ENCODE assay signal across 23 mouse cellular contexts in genomic region chr16:87285639-87286038, GRCm38 (mm10).
DNase-seq lines count a peak whose midpoint lies in the region; ATAC-seq and TF ChIP-seq lines count a peak whose summit lies in the region.
"Had no signal": no experiment of that assay in that cellular context is flagged by ENCODE, and none has a peak within 500 bp of the region (broad histone marks: within the 10 kb centered on the region; RNA-seq: fewer than 3 reads in every experiment).

No protein-coding gene starts in this region.

- H3K9ac ChIP-seq in kidney, embryonic 16.5 days (replicated peaks; ENCODE audit: low read length): no peak overlapping the region
- no peak overlapping the region for H3K9ac ChIP-seq in intestine, embryonic 16.5 days (ENCODE audit: low read depth, low read length)
- H3K9ac ChIP-seq: embryonic facial prominence, embryonic 15.5 days; hindbrain, embryonic 12.5 days had no signal

- no peak for TF ChIP-seq POLR2A in kidney, adult 2 months (IDR thresholded peaks at IDR 0.05; ENCODE audit: low read depth, low read length)

- no peaks in the 10 kb centered on the region for H3K36me3 ChIP-seq in kidney, adult 2 months (ENCODE audit: control insufficient read depth, insufficient read depth, low read length)
- H3K36me3 ChIP-seq in kidney, embryonic 16.5 days (ENCODE audit: insufficient read depth, low read length): no peaks in the 10 kb centered on the region
- H3K36me3 ChIP-seq in intestine, embryonic 16.5 days (ENCODE audit: control insufficient read depth, insufficient read depth, low read length): no peaks in the 10 kb centered on the region
- H3K36me3 ChIP-seq: embryonic facial prominence, embryonic 15.5 days; forebrain, embryonic 10.5 days; heart, embryonic 10.5 days; hindbrain, embryonic 12.5 days had no signal

- TF ChIP-seq CTCF in kidney, adult 2 months (conservative IDR thresholded peaks at IDR 0.05; ENCODE audit: insufficient read depth, insufficient read length, low read depth, low read length): no peak

- peak; percentile 90 for DNase-seq in kidney, adult 2 months
- DNase-seq in kidney, postnatal 10 days: peak; percentile 25
- DNase-seq in yolk sac, embryonic 10.5 days (ENCODE audit: low spot score): peak; percentile 68
- DNase-seq in adrenal gland, postnatal 14 days: no peak
- no peak for DNase-seq in urinary bladder, postnatal 14 days (ENCODE audit: low spot score)
- DNase-seq: adrenal gland, adult 8-10 months; cerebellum, adult 11 months; cerebellum, adult 8-10 months; cerebellum, postnatal 14 days; embryo, embryonic 11 days; gastrocnemius, adult 2 months; gastrocnemius, postnatal 25 days; heart, postnatal 10 days; heart, postnatal 4 days had no signal

- no peaks in the 10 kb centered on the region for H3K27me3 ChIP-seq in kidney, adult 2 months (replicated peaks; ENCODE audit: control insufficient read depth, insufficient read depth, low read length)
- no peaks in the 10 kb centered on the region for H3K27me3 ChIP-seq in kidney, embryonic 16.5 days (ENCODE audit: insufficient read depth, low read length)
- no peaks in the 10 kb centered on the region for H3K27me3 ChIP-seq in intestine, embryonic 16.5 days (replicated peaks; ENCODE audit: control insufficient read depth, insufficient read depth, low read length)
- H3K27me3 ChIP-seq: CH12.LX; embryonic facial prominence, embryonic 15.5 days; hindbrain, embryonic 12.5 days had no signal

- 40% methylated on average over 2 of the region's 2 CpGs for WGBS in kidney, adult 2 months
- 67% methylated on average over 2 of the region's 2 CpGs for WGBS in kidney, embryonic 16.5 days
- WGBS in intestine, embryonic 16.5 days: 67% methylated on average over 2 of the region's 2 CpGs

- H3K9me3 ChIP-seq in kidney, embryonic 16.5 days (ENCODE audit: low read length): peaks cover 3% of the 10 kb centered on the region; the same call in 1 of the 2 replicates
- no peaks in the 10 kb centered on the region for H3K9me3 ChIP-seq in intestine, embryonic 16.5 days (ENCODE audit: control insufficient read depth, low read length)
- H3K9me3 ChIP-seq: embryonic facial prominence, embryonic 15.5 days; heart, embryonic 10.5 days; hindbrain, embryonic 12.5 days had no signal

- peak overlapping the region; percentile 97 for H3K27ac ChIP-seq in kidney, adult 2 months (ENCODE audit: insufficient read depth, low read depth, low read length)
- H3K27ac ChIP-seq in kidney, embryonic 16.5 days (ENCODE audit: low read length): no peak overlapping the region
- no peak overlapping the region for H3K27ac ChIP-seq in intestine, embryonic 16.5 days (ENCODE audit: low read length)
- H3K27ac ChIP-seq: embryonic facial prominence, embryonic 15.5 days; forebrain, embryonic 10.5 days; gastrocnemius, adult 2 months; hindbrain, embryonic 12.5 days had no signal

- no peak for ATAC-seq in kidney, embryonic 16.5 days (ENCODE audit: low FRiP score, low TSS enrichment)
- ATAC-seq in intestine, embryonic 16.5 days: peak; percentile 58; the same call in 1 of the 2 replicates
- ATAC-seq: forebrain, embryonic 14.5 days had no signal

- H3K4me3 ChIP-seq in kidney, adult 2 months (ENCODE audit: insufficient read depth, low read depth, low read length): no peak overlapping the region
- no peak overlapping the region for H3K4me3 ChIP-seq in kidney, embryonic 16.5 days (ENCODE audit: low read length)
- no peak overlapping the region for H3K4me3 ChIP-seq in intestine, embryonic 16.5 days (ENCODE audit: low read length)
- H3K4me3 ChIP-seq: embryonic facial prominence, embryonic 15.5 days; erythroblast, embryonic 14.5 days; forebrain, embryonic 10.5 days; gastrocnemius, adult 2 months; heart, embryonic 10.5 days; hindbrain, embryonic 12.5 days had no signal

- H3K4me2 ChIP-seq in kidney, embryonic 16.5 days (replicated peaks; ENCODE audit: low read depth, low read length): no peak overlapping the region
- H3K4me2 ChIP-seq in intestine, embryonic 16.5 days (ENCODE audit: low read depth, low read length): no peak overlapping the region
- H3K4me2 ChIP-seq: embryonic facial prominence, embryonic 15.5 days; hindbrain, embryonic 12.5 days had no signal

- peaks cover 9% of the 10 kb centered on the region; the same call in 1 of the 2 replicates for H3K4me1 ChIP-seq in kidney, adult 2 months (ENCODE audit: control insufficient read depth, insufficient read depth, low read length)
- H3K4me1 ChIP-seq in kidney, embryonic 16.5 days (ENCODE audit: insufficient read depth, low read length): no peaks in the 10 kb centered on the region
- no peaks in the 10 kb centered on the region for H3K4me1 ChIP-seq in intestine, embryonic 16.5 days (ENCODE audit: control insufficient read depth, insufficient read depth, low read length)
- H3K4me1 ChIP-seq: embryonic facial prominence, embryonic 15.5 days; forebrain, embryonic 10.5 days; heart, embryonic 10.5 days; hindbrain, embryonic 12.5 days had no signal

Comparison
In these comparisons a context has a peak if more than half of its experiments do, and no peak if none do; other contexts are left out.
1. DNase-seq: peak in kidney, adult 2 months (single experiment), kidney, postnatal 10 days (single experiment) and yolk sac, embryonic 10.5 days (single experiment); none in adrenal gland, postnatal 14 days (single experiment) and urinary bladder, postnatal 14 days (single experiment).